14 mouse cellular contexts compared by ENCODE assay signal in the genomic region with DNA sequence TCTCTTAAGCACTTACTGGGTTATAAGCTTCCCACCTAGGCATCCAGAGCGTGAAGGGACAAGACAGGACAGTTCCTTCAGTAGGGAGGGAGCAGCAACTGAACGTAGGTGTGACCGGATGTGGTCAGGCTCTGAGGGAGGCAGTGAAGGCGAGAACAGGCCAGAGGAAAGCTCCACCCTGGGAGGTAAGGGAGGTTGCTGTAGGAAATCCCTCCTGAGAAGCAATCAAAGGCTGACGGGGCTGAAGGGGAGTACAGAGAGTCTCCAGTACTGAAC. TPM values are rescaled to one million over a fixed set of nuclear protein-coding genes. Genes with fewer than 3 reads are reported as not detected.
DNase-seq lines count a peak whose midpoint lies in the region; ATAC-seq and TF ChIP-seq lines count a peak whose summit lies in the region.
"Had no signal": no experiment of that assay in that cellular context is flagged by ENCODE, and none has a peak within 500 bp of the region (broad histone marks: within the 10 kb centered on the region; RNA-seq: fewer than 3 reads in every experiment).

No protein-coding gene starts in this region.

- WGBS in heart, embryonic 13.5 days: 36% methylated on average over 5 of the region's 5 CpGs
- 27% methylated on average over 5 of the region's 5 CpGs for WGBS in liver, embryonic 11.5 days

- no peak overlapping the region for H3K4me3 ChIP-seq in heart, embryonic 13.5 days
- peak overlapping the region; percentile 37 for H3K4me3 ChIP-seq in ES-Bruce4 (ENCODE audit: low read depth, low read length)
- H3K4me3 ChIP-seq in erythroblast, embryonic 14.5 days (replicated peaks): peak overlapping the region; percentile 41
- peak overlapping the region; percentile 16; the same call in 1 of the 2 replicates for H3K4me3 ChIP-seq in liver, embryonic 11.5 days (ENCODE audit: low read depth, low read length)
- no peak overlapping the region for H3K4me3 ChIP-seq in left cerebral cortex, adult 2 months
- H3K4me3 ChIP-seq: embryonic facial prominence, embryonic 12.5 days; neural tube, embryonic 12.5 days had no signal

- H3K4me2 ChIP-seq in heart, embryonic 13.5 days: no peak overlapping the region; the same call in 1 of the 2 replicates
- peak overlapping the region; percentile 46 for H3K4me2 ChIP-seq in liver, embryonic 11.5 days
- H3K4me2 ChIP-seq: embryonic facial prominence, embryonic 12.5 days; neural tube, embryonic 12.5 days had no signal

- H3K9ac ChIP-seq in heart, embryonic 13.5 days: peak overlapping the region; percentile 33; the same call in 1 of the 2 replicates
- H3K9ac ChIP-seq in ES-Bruce4 (ENCODE audit: low read depth, poor library complexity, severe bottlenecking): no peak overlapping the region
- H3K9ac ChIP-seq in liver, embryonic 11.5 days (ENCODE audit: low read depth, low read length): peak overlapping the region; percentile 47
- H3K9ac ChIP-seq: embryonic facial prominence, embryonic 12.5 days; neural tube, embryonic 12.5 days had no signal

- intact Hi-C loops in left cerebral cortex, adult 2 months (cut with DNase I): no loop called here

- ATAC-seq in heart, embryonic 13.5 days (ENCODE audit: extremely low read depth, insufficient number of reproducible peaks, low FRiP score, low TSS enrichment): no peak
- ATAC-seq in liver, embryonic 11.5 days (replicated peaks; ENCODE audit: low FRiP score): no peak
- ATAC-seq: inflammation-experienced regulatory T-cells, adult 6 months had no signal

- TF ChIP-seq EP300 in ES-Bruce4 (IDR thresholded peaks at IDR 0.05; ENCODE audit: insufficient read depth, low read depth, low read length): peak; percentile 61; the same call in 1 of the 2 replicates

- H3K36me3 ChIP-seq in heart, embryonic 13.5 days: no peaks in the 10 kb centered on the region
- no peaks in the 10 kb centered on the region for H3K36me3 ChIP-seq in ES-Bruce4 (ENCODE audit: control insufficient read depth, insufficient read depth, low read length, poor library complexity, severe bottlenecking)
- no peaks in the 10 kb centered on the region for H3K36me3 ChIP-seq in erythroblast, embryonic 14.5 days (ENCODE audit: control insufficient read depth)
- no peaks in the 10 kb centered on the region for H3K36me3 ChIP-seq in liver, embryonic 11.5 days (ENCODE audit: control insufficient read depth, insufficient read depth, low read length)
- H3K36me3 ChIP-seq: embryonic facial prominence, embryonic 12.5 days; neural tube, embryonic 12.5 days had no signal

- H3K27me3 ChIP-seq in heart, embryonic 13.5 days (replicated peaks): no peaks in the 10 kb centered on the region
- H3K27me3 ChIP-seq in ES-Bruce4 (ENCODE audit: control insufficient read depth, insufficient read depth, low read length, poor library complexity, severe bottlenecking): no peaks in the 10 kb centered on the region
- no peaks in the 10 kb centered on the region for H3K27me3 ChIP-seq in erythroblast, embryonic 14.5 days (ENCODE audit: control insufficient read depth)
- H3K27me3 ChIP-seq in liver, embryonic 11.5 days (replicated peaks; ENCODE audit: control insufficient read depth, insufficient read depth, low read length): no peaks in the 10 kb centered on the region
- H3K27me3 ChIP-seq: embryonic facial prominence, embryonic 12.5 days; neural tube, embryonic 12.5 days had no signal

- H3K4me1 ChIP-seq in heart, embryonic 13.5 days: peaks cover 44% of the 10 kb centered on the region
- peaks cover 4% of the 10 kb centered on the region for H3K4me1 ChIP-seq in ES-Bruce4 (ENCODE audit: control insufficient read depth, insufficient read depth, low read length)
- H3K4me1 ChIP-seq in erythroblast, embryonic 14.5 days (ENCODE audit: control insufficient read depth): peaks cover 60% of the 10 kb centered on the region
- H3K4me1 ChIP-seq in liver, embryonic 11.5 days (replicated peaks; ENCODE audit: control insufficient read depth, insufficient read depth, low read length): peaks cover 43% of the 10 kb centered on the region

- no peaks in the 10 kb centered on the region for H3K9me3 ChIP-seq in heart, embryonic 13.5 days
- no peaks in the 10 kb centered on the region for H3K9me3 ChIP-seq in ES-Bruce4 (replicated peaks; ENCODE audit: control insufficient read depth, insufficient read depth, low read length, poor library complexity, severe bottlenecking)
- no peaks in the 10 kb centered on the region for H3K9me3 ChIP-seq in erythroblast, embryonic 14.5 days (ENCODE audit: control insufficient read depth, low read length)
- no peaks in the 10 kb centered on the region for H3K9me3 ChIP-seq in liver, embryonic 11.5 days (ENCODE audit: control insufficient read depth, low read length)
- H3K9me3 ChIP-seq: embryonic facial prominence, embryonic 12.5 days; neural tube, embryonic 12.5 days had no signal

- TF ChIP-seq POLR2A in ES-Bruce4 (IDR thresholded peaks at IDR 0.05; ENCODE audit: insufficient read depth, low read length): no peak

- TF ChIP-seq CTCF in ES-Bruce4 (IDR thresholded peaks at IDR 0.05; ENCODE audit: low read depth, low read length): no peak
- no peak for TF ChIP-seq CTCF in left cerebral cortex, adult 2 months (IDR thresholded peaks at IDR 0.05)

- peak overlapping the region; percentile 30 for H3K27ac ChIP-seq in heart, embryonic 13.5 days (replicated peaks)
- H3K27ac ChIP-seq in ES-Bruce4 (ENCODE audit: insufficient read depth, low read length): peak overlapping the region; percentile 41; the same call in 1 of the 2 replicates
- peak overlapping the region; percentile 53 for H3K27ac ChIP-seq in liver, embryonic 11.5 days (ENCODE audit: low read depth, low read length)
- H3K27ac ChIP-seq in left cerebral cortex, adult 2 months: no peak overlapping the region
- H3K27ac ChIP-seq: embryonic facial prominence, embryonic 12.5 days; neural tube, embryonic 12.5 days had no signal

- no peak for DNase-seq in heart, adult 8-10 months (ENCODE audit: low spot score)
- DNase-seq in liver, embryonic 11.5 days (ENCODE audit: low spot score): no peak
- DNase-seq in left cerebral cortex, adult 2 months (ENCODE audit: extremely low spot score in 1 of 2, low spot score in 2 of 2): no peak
- DNase-seq in frontal cortex, postnatal 10 days (ENCODE audit: low spot score in 2 of 2): no peak
- DNase-seq in cerebellum, postnatal 25 days: no peak
- DNase-seq: adrenal gland, postnatal 36 days; cerebellum, adult 2 months; right cerebral cortex, adult 18-20 months had no signal

RNA-seq across cellular contexts. Expression of gene Dynll1, which starts 12.8 kb away (rescaled TPM):
- polyA plus RNA-seq in heart, embryonic 13.5 days (2015; fragmentation: Nextera tagmentation; extraction: Ambion mirVana): 1,196 and 1,415 TPM in 2 replicates
- total RNA-seq in heart, adult 8-10 months (2022): 10 to 100 TPM; 52.9 to 84.2 (median 71.3) TPM
- polyA plus RNA-seq in ES-Bruce4 (2011; ENCODE audit: insufficient read depth, insufficient read length, low read depth, missing spikeins): 556 and 609 TPM in 2 replicates
- polyA plus RNA-seq in erythroblast, embryonic 14.5 days (2012): 85.2 and 91.7 TPM in 2 replicates
- polyA plus RNA-seq in liver, embryonic 11.5 days (2014; fragmentation: Nextera tagmentation; extraction: Ambion mirVana): 1,214 and 1,307 TPM in 2 replicates
- total RNA-seq in left cerebral cortex, adult 2 months (2021): 100 to 1,000 TPM; 608 to 642 TPM

RNA-seq across cellular contexts. Expression of gene Srsf9, which starts 13.4 kb away (rescaled TPM):
- 112 and 115 TPM in 2 replicates for polyA plus RNA-seq in heart, embryonic 13.5 days (2015; fragmentation: Nextera tagmentation; extraction: Ambion mirVana)
- total RNA-seq in heart, adult 8-10 months (2022): 10 to 100 TPM; 14.2 to 15.5 (median 14.4) TPM
- polyA plus RNA-seq in ES-Bruce4 (2011; ENCODE audit: insufficient read depth, insufficient read length, low read depth, missing spikeins): 107 and 111 TPM in 2 replicates
- 5.3 and 5.5 TPM in 2 replicates for polyA plus RNA-seq in erythroblast, embryonic 14.5 days (2012)
- 261 and 275 TPM in 2 replicates for polyA plus RNA-seq in liver, embryonic 11.5 days (2014; fragmentation: Nextera tagmentation; extraction: Ambion mirVana)
- total RNA-seq in left cerebral cortex, adult 2 months (2021): 10 to 100 TPM; 68.0 to 74.5 TPM

RNA-seq across cellular contexts. Expression of gene Gatc, which starts 27.4 kb away (rescaled TPM):
- polyA plus RNA-seq in heart, embryonic 13.5 days (2015; fragmentation: Nextera tagmentation; extraction: Ambion mirVana): 22.0 and 22.8 TPM in 2 replicates
- 10 to 100 TPM; 17.5 to 21.2 (median 19.4) TPM for total RNA-seq in heart, adult 8-10 months (2022)
- polyA plus RNA-seq in ES-Bruce4 (2011; ENCODE audit: insufficient read depth, insufficient read length, low read depth, missing spikeins): 12.9 and 17.3 TPM in 2 replicates
- polyA plus RNA-seq in erythroblast, embryonic 14.5 days (2012): 1.4 and 1.7 TPM in 2 replicates
- polyA plus RNA-seq in liver, embryonic 11.5 days (2014; fragmentation: Nextera tagmentation; extraction: Ambion mirVana): 39.3 and 39.4 TPM in 2 replicates
- total RNA-seq in left cerebral cortex, adult 2 months (2021): 10 to 100 TPM; 20.6 to 20.9 TPM

RNA-seq across cellular contexts. Expression of gene Triap1, which starts 27.4 kb away (rescaled TPM):
- polyA plus RNA-seq in heart, embryonic 13.5 days (2015; fragmentation: Nextera tagmentation; extraction: Ambion mirVana): 40.2 and 42.4 TPM in 2 replicates
- 10 to 100 TPM; 25.5 to 27.4 (median 25.8) TPM for total RNA-seq in heart, adult 8-10 months (2022)
- 21.6 and 22.9 TPM in 2 replicates for polyA plus RNA-seq in ES-Bruce4 (2011; ENCODE audit: insufficient read depth, insufficient read length, low read depth, missing spikeins)
- 0.33 and 0.72 TPM in 2 replicates for polyA plus RNA-seq in erythroblast, embryonic 14.5 days (2012)
- 59.0 and 59.6 TPM in 2 replicates for polyA plus RNA-seq in liver, embryonic 11.5 days (2014; fragmentation: Nextera tagmentation; extraction: Ambion mirVana)
- 10 to 100 TPM; 21.4 to 24.5 TPM for total RNA-seq in left cerebral cortex, adult 2 months (2021)

RNA-seq across cellular contexts. Expression of gene Coq5, which starts 34.1 kb away (rescaled TPM):
- polyA plus RNA-seq in heart, embryonic 13.5 days (2015; fragmentation: Nextera tagmentation; extraction: Ambion mirVana): 67.1 and 70.2 TPM in 2 replicates
- 100 to 1,000 TPM; 138 to 171 (median 161) TPM for total RNA-seq in heart, adult 8-10 months (2022)
- polyA plus RNA-seq in ES-Bruce4 (2011; ENCODE audit: insufficient read depth, insufficient read length, low read depth, missing spikeins): 28.3 and 35.9 TPM in 2 replicates
- polyA plus RNA-seq in erythroblast, embryonic 14.5 days (2012): 1.6 and 1.9 TPM in 2 replicates
- 62.7 and 67.9 TPM in 2 replicates for polyA plus RNA-seq in liver, embryonic 11.5 days (2014; fragmentation: Nextera tagmentation; extraction: Ambion mirVana)
- total RNA-seq in left cerebral cortex, adult 2 months (2021): 10 to 100 TPM; 39.9 to 41.9 TPM

Comparison
In these comparisons a context has a peak if more than half of its experiments do, and no peak if none do; other contexts are left out.
1. H3K4me3 ChIP-seq: peak in ES-Bruce4 (single experiment), erythroblast, embryonic 14.5 days (single experiment) and liver, embryonic 11.5 days (single experiment); none in heart, embryonic 13.5 days (single experiment) and left cerebral cortex, adult 2 months (single experiment).
2. RNA of gene Srsf9, which starts 13.4 kb away (polyA plus RNA-seq): 261 to 275 TPM in liver, embryonic 11.5 days, 112 to 115 TPM in heart, embryonic 13.5 days and 107 to 111 TPM in ES-Bruce4; 5.3 to 5.5 TPM in erythroblast, embryonic 14.5 days; every median in the first group is over 10 times any median in the second.